Mouse (Mus musculus) CH12.LX (cell line): ENCODE measurements at regions not wholly inside any gene's neighbourhood (a gene's known extent, or its start where the extent isn't known, plus 50 kb on each side); places are given as distances from the start of the nearest gene placed in this dataset.

Experiments used
- DNase-seq: peaks from one replicate; pipeline ENCODE4 v3.0.0-alpha.2; 2013; ENCODE audit errors: extremely low read depth
- H3K27ac ChIP-seq: 2 replicates; pipeline ENCODE4 v1.5.1; 2012; ENCODE audit warnings: low read depth, mild to moderate bottlenecking, control low read depth, moderate library complexity; ENCODE audit not compliant: insufficient read depth
- H3K27me3 ChIP-seq: replicated peaks from 2 replicates; pipeline ENCODE3; 2012; ENCODE audit warnings: inconsistent platforms
- H3K36me3 ChIP-seq, 2 experiments: replicated peaks in 1 of 2; 2 replicates each; pipeline versions ENCODE3 to v1.6.1; 2012; ENCODE audit warnings: inconsistent platforms in 1 of 2, low read length in 1 of 2, mild to moderate bottlenecking in 1 of 2, mixed read lengths in 1 of 2, moderate library complexity in 1 of 2; ENCODE audit not compliant: control insufficient read depth in 1 of 2, insufficient read depth in 1 of 2
- H3K4me1 ChIP-seq, 2 experiments: 2 replicates each; pipeline ENCODE4 v1.6.1; 2012; ENCODE audit warnings: inconsistent platforms in 1 of 2, moderate library complexity in 1 of 2; ENCODE audit not compliant: insufficient read depth in 2 of 2, control insufficient read depth in 1 of 2
- H3K4me2 ChIP-seq: 2 replicates; pipeline ENCODE4 v1.6.1; 2012; ENCODE audit warnings: low read depth, mild to moderate bottlenecking, control low read depth; ENCODE audit not compliant: poor library complexity, insufficient read depth, severe bottlenecking
- H3K4me3 ChIP-seq, 3 experiments: fragments of 150-350 bp in 1 of 3; sonication (generic) in 1 of 3; replicated peaks in 1 of 3; 2 replicates each; pipeline versions ENCODE3 to v1.5.1; 2011 to 2012; ENCODE audit warnings: low read depth in 2 of 3, low read length in 2 of 3, mild to moderate bottlenecking in 2 of 3, moderate library complexity in 2 of 3, control low read depth in 1 of 3, improper control_type of control experiment in 1 of 3, inconsistent platforms in 1 of 3, mixed read lengths in 1 of 3; ENCODE audit not compliant: poor library complexity in 1 of 3
- H3K79me2 ChIP-seq: replicated peaks from 2 replicates; pipeline ENCODE4 v1.6.1; 2012; ENCODE audit warnings: mild to moderate bottlenecking, moderate library complexity; ENCODE audit not compliant: control insufficient read depth, poor library complexity, insufficient read depth, severe bottlenecking; ENCODE audit errors: extremely low read depth
- H3K9ac ChIP-seq: 2 replicates; pipeline ENCODE4 v1.6.1; 2012; ENCODE audit warnings: low read depth, mild to moderate bottlenecking, control low read depth, moderate library complexity; ENCODE audit not compliant: insufficient read depth
- H3K9me3 ChIP-seq: replicated peaks from 2 replicates; pipeline ENCODE3; 2012; ENCODE audit warnings: low read length, inconsistent platforms, mixed read lengths
- CHD1 ChIP-seq: IDR thresholded peaks from 2 replicates; pipeline ENCODE4 v1.6.1; 2012; ENCODE audit warnings: low read depth, low read length, improper control_type of control experiment, inconsistent platforms
- CTCF ChIP-seq, 2 experiments: IDR thresholded peaks in 1 of 2; conservative IDR thresholded peaks in 1 of 2; 2 replicates each; pipeline ENCODE4 v1.5.1; 2011 to 2012; ENCODE audit warnings: low read depth in 2 of 2, low read length in 2 of 2, improper control_type of control experiment in 1 of 2, inconsistent platforms in 1 of 2, mild to moderate bottlenecking in 1 of 2, moderate library complexity in 1 of 2
- ELF1 ChIP-seq: IDR thresholded peaks from 2 replicates; pipeline ENCODE4 v1.6.1; 2014; ENCODE audit warnings: low read depth, mild to moderate bottlenecking, inconsistent platforms, low read length, improper control_type of control experiment
- EP300 ChIP-seq: IDR thresholded peaks from 2 replicates; pipeline ENCODE4 v1.6.1; 2011; ENCODE audit warnings: low read length, improper control_type of control experiment
- ETS1 ChIP-seq: conservative IDR thresholded peaks from 2 replicates; pipeline ENCODE4 v1.6.1; 2012; ENCODE audit warnings: low read depth, mild to moderate bottlenecking, inconsistent platforms, low read length, improper control_type of control experiment, moderate library complexity
- IRF4 ChIP-seq: IDR thresholded peaks from 2 replicates; pipeline ENCODE4 v1.6.1; 2014; ENCODE audit warnings: low read depth, mild to moderate bottlenecking, inconsistent platforms, low read length, improper control_type of control experiment
- MAFK ChIP-seq: IDR thresholded peaks from 2 replicates; pipeline ENCODE4 v1.6.1; 2011; ENCODE audit warnings: low read length, improper control_type of control experiment; ENCODE audit not compliant: insufficient replicate concordance
- MEF2A ChIP-seq: IDR thresholded peaks from 2 replicates; pipeline ENCODE4 v1.6.1; 2014; ENCODE audit warnings: low read depth, mild to moderate bottlenecking, inconsistent platforms, low read length, improper control_type of control experiment, borderline replicate concordance
- MXI1 ChIP-seq: IDR thresholded peaks from 2 replicates; pipeline ENCODE4 v1.6.1; 2011; ENCODE audit warnings: mild to moderate bottlenecking, low read depth, low read length, improper control_type of control experiment
- NELFE ChIP-seq: IDR thresholded peaks from 2 replicates; pipeline ENCODE4 v1.6.1; 2011; ENCODE audit warnings: low read depth, low read length, improper control_type of control experiment
- NRF1 ChIP-seq: IDR thresholded peaks from 2 replicates; pipeline ENCODE4 v1.6.1; 2014; ENCODE audit warnings: low read depth, mild to moderate bottlenecking, inconsistent platforms, low read length, improper control_type of control experiment, moderate library complexity
- PAX5 ChIP-seq: IDR thresholded peaks from 2 replicates; pipeline ENCODE4 v1.6.1; 2012; ENCODE audit warnings: low read length, inconsistent platforms, mixed read lengths
- POLR2A ChIP-seq: IDR thresholded peaks from 2 replicates; pipeline ENCODE4 v1.6.1; 2011; ENCODE audit warnings: low read depth, mild to moderate bottlenecking, improper control_type of control experiment, low read length
- POLR2AphosphoS2 ChIP-seq: IDR thresholded peaks from 2 replicates; pipeline ENCODE4 v1.6.1; 2011; ENCODE audit warnings: low read depth, low read length, improper control_type of control experiment
- RAD21 ChIP-seq: IDR thresholded peaks from 2 replicates; pipeline ENCODE4 v1.6.1; 2011; ENCODE audit warnings: low read depth, mild to moderate bottlenecking, low read length, improper control_type of control experiment, moderate library complexity
- RCOR1 ChIP-seq: conservative IDR thresholded peaks from 2 replicates; pipeline ENCODE4 v1.6.1; 2012; ENCODE audit warnings: low read depth, mild to moderate bottlenecking, inconsistent platforms, low read length, improper control_type of control experiment
- TBP ChIP-seq: conservative IDR thresholded peaks from 2 replicates; pipeline ENCODE4 v1.6.1; 2011; ENCODE audit warnings: low read depth, low read length, improper control_type of control experiment
- UBTF ChIP-seq: IDR thresholded peaks from 2 replicates; pipeline ENCODE4 v1.6.1; 2012; ENCODE audit warnings: low read depth, mild to moderate bottlenecking, inconsistent platforms, low read length, improper control_type of control experiment, moderate library complexity
- USF2 ChIP-seq: conservative IDR thresholded peaks from 2 replicates; pipeline ENCODE4 v1.6.1; 2011; ENCODE audit warnings: low read depth, low read length, improper control_type of control experiment
- ZC3H11A ChIP-seq: IDR thresholded peaks from 2 replicates; pipeline ENCODE4 v1.6.1; 2012; ENCODE audit warnings: low read depth, mild to moderate bottlenecking, inconsistent platforms, low read length, improper control_type of control experiment
- ZNF384 ChIP-seq: IDR thresholded peaks from 2 replicates; pipeline ENCODE4 v1.6.1; 2012; ENCODE audit warnings: low read depth, low read length, improper control_type of control experiment, inconsistent platforms
- dilution Hi-C: fragments of 300-500 bp; cut with MboI; formaldehyde crosslinking; loops from 2 replicates; pipeline ENCODE4 v1.14.3; 2020; ENCODE audit warnings: low sequenced_read_pairs; ENCODE audit not compliant: extremely low pct_unique_long_range_greater_than_20kb, extremely low pct_ligation_motif_present
- in situ Hi-C: fragments of 300-500 bp; cut with MboI; formaldehyde crosslinking; loops from 3 replicates; pipeline ENCODE4 v1.14.3; 2019; ENCODE audit warnings: low sequenced_read_pairs, low pct_ligation_motif_present, low pct_unique_long_range_greater_than_20kb, mixed read lengths

DNA sequence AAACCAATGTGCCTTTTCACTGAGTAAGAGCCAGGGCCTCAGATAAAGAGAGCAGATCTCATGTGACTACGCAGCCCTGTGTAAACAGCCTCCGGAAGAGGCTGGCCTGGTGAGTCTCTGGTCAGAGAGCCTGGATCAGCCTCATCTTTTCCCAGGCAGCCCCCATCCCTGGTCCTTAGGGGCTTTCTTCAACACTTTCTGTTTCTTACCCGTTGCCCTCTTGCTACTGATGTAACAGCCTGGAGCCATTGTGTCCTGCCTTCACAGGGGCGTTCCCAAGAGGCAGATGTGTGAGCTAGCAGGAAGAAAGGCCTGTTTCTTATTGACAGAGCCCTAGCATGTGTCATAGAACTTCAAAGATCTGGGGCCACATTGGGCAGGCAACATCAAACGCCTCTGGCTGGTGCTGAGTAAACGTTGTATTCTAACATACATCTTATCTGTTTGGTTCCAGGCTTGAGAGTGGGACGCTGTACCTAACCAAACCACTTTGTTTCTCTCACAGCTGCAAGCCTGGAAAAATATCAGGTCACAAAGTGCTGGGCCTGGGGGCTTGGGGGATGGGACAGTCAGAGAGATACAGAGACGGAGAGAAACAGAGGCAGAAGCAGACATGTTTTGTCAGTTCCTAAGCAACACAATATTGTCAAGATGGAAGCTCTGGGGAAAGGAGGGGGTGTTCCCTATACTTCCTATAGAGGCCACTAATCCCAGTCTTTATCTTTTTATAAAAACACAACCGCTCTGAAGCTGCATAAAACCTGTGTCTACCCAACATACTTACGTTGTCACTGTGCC, 362.6 kb upstream of the Prox1 start:
- no peak for DNase-seq
- H3K9me3 ChIP-seq: no peaks in the 10 kb centered on the region

GRCm38 (mm10) chr1:190531224-190531623, 360.7 kb upstream of the Prox1 start:
- H3K27ac ChIP-seq: no peak overlapping the region
- no peak overlapping the region for H3K9ac ChIP-seq
- in situ Hi-C loops (no loop called here), dilution Hi-C loops (no loop called here)
- no peak for DNase-seq
- no peaks in the 10 kb centered on the region for H3K36me3 ChIP-seq
- TF ChIP-seq MAFK (no peak), POLR2A (no peak), MXI1 (no peak), POLR2AphosphoS2 (no peak), ELF1 (no peak), CTCF (conservative IDR thresholded peaks at IDR 0.05 in 1 of 2, IDR thresholded peaks at IDR 0.05 in 1 of 2; ENCODE audit: low read depth in 2 of 2, low read length in 2 of 2) (no peak), CHD1 (no peak), UBTF (no peak), ZC3H11A (no peak), NRF1 (no peak), RAD21 (no peak), IRF4 (no peak), ZNF384 (no peak), TBP (no peak), MEF2A (no peak)
- H3K4me1 ChIP-seq: peaks cover 0 to 32% of the 10 kb centered on the region in 2 experiments; a peak in 2 of 4 replicates
- no peaks in the 10 kb centered on the region for H3K9me3 ChIP-seq
- H3K79me2 ChIP-seq: no peaks in the 10 kb centered on the region
- H3K4me2 ChIP-seq: no peak overlapping the region
- H3K27me3 ChIP-seq: peaks cover 6% of the 10 kb centered on the region
- no peak overlapping the region for H3K4me3 ChIP-seq

More for the DNA sequence above, 362.6 kb upstream of the Prox1 start:
- Histone ChIP-seq H3K36me3 (no peaks in the 10 kb centered on the region), H3K4me2 (no peak overlapping the region), H3K27me3 (peaks cover 4% of the 10 kb centered on the region), H3K27ac (no peak overlapping the region), H3K4me1 (peaks cover 0 to 16% of the 10 kb centered on the region in 2 experiments; a peak in 2 of 4 replicates), H3K4me3 (no peak overlapping the region), H3K79me2 (no peaks in the 10 kb centered on the region), H3K9ac (no peak overlapping the region)
- dilution Hi-C loops (no loop called here), in situ Hi-C loops (no loop called here)
- TF ChIP-seq UBTF: no peak
- no peak for TF ChIP-seq NELFE
- TF ChIP-seq POLR2A: no peak
- no peak for TF ChIP-seq ETS1
- no peak for TF ChIP-seq USF2
- no peak for TF ChIP-seq EP300
- no peak for TF ChIP-seq PAX5
- no peak for TF ChIP-seq RCOR1
